Comparison of ENCODE assay signal across 23 mouse cellular contexts in genomic region chr10:115146257-115146898, GRCm38 (mm10). TPM values are rescaled to one million over a fixed set of nuclear protein-coding genes. Genes with fewer than 3 reads are reported as not detected.
"Had no signal": no experiment of that assay in that cellular context is flagged by ENCODE, and none has a peak within 500 bp of the region (broad histone marks: within the 10 kb centered on the region; RNA-seq: fewer than 3 reads in every experiment).

No protein-coding gene starts in this region.

- H3K9me3 ChIP-seq: midbrain, embryonic 12.5 days; neural tube, embryonic 13.5 days; neural tube, embryonic 15.5 days had no signal

- H3K27me3 ChIP-seq: midbrain, embryonic 12.5 days; neural tube, embryonic 13.5 days; neural tube, embryonic 15.5 days had no signal

- H3K4me3 ChIP-seq: midbrain, embryonic 12.5 days; myocyte; neural tube, embryonic 13.5 days; neural tube, embryonic 15.5 days had no signal

- H3K27ac ChIP-seq: liver, embryonic 14.5 days; midbrain, embryonic 12.5 days; neural tube, embryonic 13.5 days; neural tube, embryonic 15.5 days had no signal

- DNase-seq: lung, adult 18-20 months; lung, embryonic 14.5 days; lung, postnatal 10 days; lung, postnatal 4 days; retina, postnatal 1 day; right cerebral cortex, adult 18-20 months; right cerebral cortex, postnatal 25 days; right cerebral cortex, postnatal 4 days; spleen, adult 18-20 months; thymus, adult 18-20 months; thymus, postnatal 14 days; thymus, postnatal 36 days had no signal

- H3K9ac ChIP-seq: liver, embryonic 14.5 days; lung, embryonic 14.5 days; midbrain, embryonic 12.5 days; neural tube, embryonic 13.5 days; neural tube, embryonic 15.5 days had no signal

- H3K4me2 ChIP-seq: lung, embryonic 14.5 days; midbrain, embryonic 12.5 days; neural tube, embryonic 13.5 days; neural tube, embryonic 15.5 days had no signal

- H3K36me3 ChIP-seq: midbrain, embryonic 12.5 days; neural tube, embryonic 13.5 days; neural tube, embryonic 15.5 days had no signal

- H3K4me1 ChIP-seq: midbrain, embryonic 12.5 days had no signal

RNA-seq across cellular contexts. Expression of gene Tph2, which starts 38.4 kb away (rescaled TPM):
- total RNA-seq: megakaryocyte, adult 5-6 weeks; megakaryocyte-erythroid progenitor cell, adult 5-6 weeks had no signal
- polyA plus RNA-seq: liver, embryonic 14.5 days; liver, embryonic 16.5 days; lung, embryonic 16.5 days; small intestine, adult 2 months; stomach, embryonic 14.5 days had no signal
